Mouse (Mus musculus) ovary, adult 2 months (tissue): ENCODE data around the gene Mxra8. TPM values are rescaled to one million over a fixed set of nuclear protein-coding genes. Genes with fewer than 3 reads are reported as not detected.

Source experiments
- polyA plus RNA-seq: library from polyadenylated mRNA; depleted of rRNA; stranded (reverse); fragments of >200 nt; gene quantifications from 2 replicates; pipeline ENCODE4 v1.2.3, GENCODE M21; 2012; rRNA removed

The Mxra8 gene
- 550 and 561 TPM in 2 replicates for polyA plus RNA-seq

DNA sequence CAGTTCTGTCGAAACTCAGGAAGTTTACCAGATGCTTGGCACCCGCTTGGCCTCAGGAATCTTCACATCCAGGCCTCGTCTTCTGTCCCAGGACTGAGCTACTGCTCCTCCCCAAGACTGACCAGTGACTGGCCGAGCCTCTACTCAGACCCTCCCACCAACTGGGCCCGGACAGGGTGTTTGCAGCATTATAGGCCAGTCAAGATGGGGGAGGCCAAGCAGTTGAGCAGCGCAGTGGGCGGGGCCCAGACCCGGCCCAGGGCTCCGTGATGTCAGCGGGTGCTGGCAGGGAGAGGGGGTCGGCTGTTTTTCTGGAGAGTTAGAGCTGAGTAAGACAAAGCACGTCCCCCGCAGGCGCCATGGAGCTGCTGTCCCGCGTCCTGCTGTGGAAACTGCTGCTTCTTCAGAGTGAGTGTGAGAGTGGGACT, at the start of gene Mxra8:
Gene Mxra8, plus strand, starts transcription at position 198 of the 428 bp plus-strand sequence.

GRCm38 (mm10) chr4:155790021-155790489, 49.4 kb upstream of the Mxra8 start, which contains the start of gene Ankrd65:
Ankrd65 (plus strand) TSS chr4:155790439.

DNA sequence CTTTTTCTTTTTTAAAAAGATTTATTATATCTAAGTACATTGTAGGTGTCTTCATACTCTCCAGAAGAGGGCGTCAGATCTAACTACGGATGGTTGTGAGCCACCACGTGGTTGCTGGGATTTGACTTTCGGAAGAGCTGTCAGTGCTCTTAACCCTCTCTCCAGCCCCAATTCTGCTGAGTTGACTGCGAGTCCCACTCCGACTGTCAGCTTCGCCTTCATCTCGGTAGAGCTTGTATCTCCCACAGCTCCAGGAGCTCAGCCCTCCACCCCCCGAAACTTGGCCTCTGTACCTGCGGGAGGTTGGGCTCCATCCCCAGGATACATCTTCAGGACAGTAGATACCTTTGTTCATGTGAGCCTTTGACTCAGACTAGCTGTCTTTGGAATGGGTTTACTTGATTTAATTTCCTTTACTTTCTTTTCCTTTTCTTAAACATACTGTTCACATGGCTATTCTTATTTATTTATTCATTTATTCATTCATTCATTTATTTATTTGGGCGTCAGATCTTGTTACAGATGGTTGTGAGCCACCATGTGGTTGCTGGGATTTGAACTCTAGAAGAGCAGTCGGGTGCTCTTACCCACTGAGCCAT, 36.6 kb upstream of the Mxra8 start, which contains the start of gene Mrpl20:
Gene Mrpl20, plus strand, starts transcription at position 138 of the 599 bp plus-strand sequence.

DNA sequence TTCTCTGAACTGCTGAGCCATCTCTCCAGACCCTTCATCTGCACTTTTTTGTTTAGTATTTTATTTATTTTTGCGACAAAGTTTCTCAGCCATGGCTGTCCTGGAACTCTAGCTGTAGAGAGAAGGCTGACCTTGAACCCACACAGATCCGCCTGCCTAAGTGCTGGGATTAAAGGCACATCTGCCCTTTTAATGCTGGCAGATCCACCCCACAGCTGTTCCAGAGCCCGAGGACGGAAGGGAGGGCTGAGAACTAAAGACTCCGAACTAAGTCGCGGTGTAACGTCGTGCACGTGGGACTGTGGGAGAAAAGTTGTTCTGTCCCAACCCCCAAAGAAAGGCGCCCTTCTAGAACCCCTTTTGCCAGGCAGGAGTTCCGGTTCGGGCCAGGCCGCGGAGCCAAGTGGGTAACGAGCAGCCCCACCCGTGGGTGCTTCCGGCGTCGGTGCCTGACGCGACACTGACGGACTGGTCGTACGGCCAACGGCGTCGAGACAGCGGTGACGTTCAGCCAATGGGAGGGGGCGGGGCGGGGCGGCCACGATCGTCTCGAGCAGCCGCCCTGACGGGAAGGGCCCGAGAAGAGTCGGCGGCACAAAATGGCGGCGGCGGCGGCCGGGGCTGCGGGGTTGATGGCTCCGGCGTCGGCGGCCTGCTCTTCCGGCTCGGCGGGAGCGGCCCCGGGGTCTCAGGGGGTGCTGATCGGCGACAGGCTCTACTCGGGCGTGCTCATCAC, 27.4 kb upstream of the Mxra8 start, which contains the start of gene Ccnl2:
Gene Ccnl2, plus strand, starts transcription at position 561 of the 736 bp plus-strand sequence.

DNA sequence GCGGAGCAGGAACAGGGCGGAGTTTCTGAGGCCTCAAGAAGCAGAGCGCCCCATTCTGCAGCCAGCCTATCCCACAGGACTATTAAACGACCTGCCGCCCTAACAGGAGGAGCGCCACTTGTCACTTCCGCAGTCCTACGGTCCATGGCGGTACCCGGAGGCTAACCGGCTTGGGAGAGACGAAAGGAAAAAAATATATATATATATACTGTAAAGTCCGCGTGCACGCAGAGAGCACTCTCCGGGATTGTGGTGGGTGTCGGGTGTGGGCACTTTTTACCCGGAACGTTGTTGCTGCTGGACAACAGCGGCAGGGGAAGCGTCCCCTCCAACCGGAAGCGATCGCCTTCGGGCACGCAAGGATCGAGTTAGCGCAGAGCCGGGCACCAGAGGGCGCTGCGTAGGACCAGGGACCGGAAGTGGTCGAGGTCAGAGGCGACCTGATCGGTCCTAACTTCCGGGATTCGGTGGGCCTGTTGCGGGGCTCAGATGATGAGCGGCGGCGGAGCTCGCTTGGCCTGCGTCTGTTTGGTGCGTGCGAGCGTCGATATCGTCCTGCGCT, 8.2 kb upstream of the Mxra8 start, which contains the start of gene Aurkaip1:
Gene Aurkaip1, plus strand, starts transcription at position 68 of the 562 bp plus-strand sequence.

GRCm38 (mm10) chr4:155846871-155847578, 7.5 kb downstream of the Mxra8 start, which contains the start of gene Dvl1:
Dvl1 (plus strand) TSS chr4:155847402.

GRCm38 (mm10) chr4:155863001-155863400, 23.5 kb downstream of the Mxra8 start, which contains the start of gene Tas1r3:
Tas1r3 (minus strand) TSS chr4:155863362.

GRCm38 (mm10) chr4:155869317-155870033, 30.0 kb downstream of the Mxra8 start, which contains the start of the genes Cptp and Ints11:
Cptp (minus strand) TSS chr4:155869440.
Ints11 (plus strand) TSS chr4:155869546.

DNA sequence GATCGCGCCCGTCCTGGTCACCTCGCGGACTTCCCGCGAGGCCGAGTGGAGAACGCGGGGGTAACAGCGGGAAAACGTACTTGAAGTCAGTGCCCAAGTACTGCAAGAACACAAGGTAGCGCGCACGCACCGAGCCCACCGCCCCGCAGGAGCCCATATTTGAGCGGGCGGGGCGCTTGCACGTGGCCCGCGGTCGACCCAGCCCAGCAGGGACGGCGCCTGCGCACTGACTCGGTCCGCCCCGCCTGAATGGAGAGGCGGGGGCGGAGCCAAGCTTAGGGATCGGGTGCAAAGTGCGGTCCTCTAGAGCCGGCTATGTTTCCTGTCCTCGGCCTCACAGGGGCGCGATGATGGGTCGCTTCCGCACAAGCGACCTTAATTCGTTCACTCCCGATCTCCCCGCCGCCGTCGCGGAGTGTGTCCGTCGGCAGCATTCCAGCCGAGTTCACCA, 52.1 kb downstream of the Mxra8 start, which contains the start of the genes Pusl1 and Acap3:
Gene Pusl1, minus strand, starts transcription at position 231 of the 451 bp plus-strand sequence.
Gene Acap3, plus strand, starts transcription at position 272 of the 451 bp plus-strand sequence.

Other genes with a start within 250 kb of the Mxra8 start
- gene Slc35e2, start 238.3 kb upstream of the Mxra8 start, polyA plus RNA-seq: 10.1 and 12.7 TPM in 2 replicates
- gene Cdk11b, start 214.8 kb upstream of the Mxra8 start, polyA plus RNA-seq: 14.6 and 18.3 TPM in 2 replicates
- gene Gm10563, start 194.3 kb upstream of the Mxra8 start, polyA plus RNA-seq: not detected in 2 replicates
- gene Mmp23, start 186.3 kb upstream of the Mxra8 start, polyA plus RNA-seq: 270 and 504 TPM in 2 replicates
- gene Mib2, start 170.5 kb upstream of the Mxra8 start, polyA plus RNA-seq: 183 and 185 TPM in 2 replicates
- 119 and 120 TPM in 2 replicates for gene Fndc10, start 145.3 kb upstream of the Mxra8 start, polyA plus RNA-seq
- gene Ssu72, start 134.9 kb upstream of the Mxra8 start, polyA plus RNA-seq: 155 and 186 TPM in 2 replicates
- 4.8 and 6.1 TPM in 2 replicates for gene Tmem240, start 104.9 kb upstream of the Mxra8 start, polyA plus RNA-seq
- gene Atad3a, start 78.6 kb upstream of the Mxra8 start, polyA plus RNA-seq: 164 and 228 TPM in 2 replicates
- 38.0 and 45.5 TPM in 2 replicates for gene Vwa1, start 65.0 kb upstream of the Mxra8 start, polyA plus RNA-seq
- 0.81 and 0.84 TPM in 2 replicates for gene Tmem88b, start 53.8 kb upstream of the Mxra8 start, polyA plus RNA-seq
- gene Ankrd65, start 49.2 kb upstream of the Mxra8 start, polyA plus RNA-seq: 7.0 and 7.3 TPM in 2 replicates
- gene Mrpl20, start 36.8 kb upstream of the Mxra8 start, polyA plus RNA-seq: 47.9 and 50.3 TPM in 2 replicates
- 79.1 and 80.1 TPM in 2 replicates for gene Ccnl2, start 27.2 kb upstream of the Mxra8 start, polyA plus RNA-seq
- 206 and 229 TPM in 2 replicates for gene Aurkaip1, start 8.4 kb upstream of the Mxra8 start, polyA plus RNA-seq
- gene Dvl1, start 7.7 kb downstream of the Mxra8 start, polyA plus RNA-seq: 237 and 243 TPM in 2 replicates
- gene Tas1r3, start 23.7 kb downstream of the Mxra8 start, polyA plus RNA-seq: 1.3 and 1.4 TPM in 2 replicates
- 43.1 and 47.1 TPM in 2 replicates for gene Cptp, start 29.8 kb downstream of the Mxra8 start, polyA plus RNA-seq
- gene Ints11, start 29.9 kb downstream of the Mxra8 start, polyA plus RNA-seq: 49.6 and 63.3 TPM in 2 replicates
- gene Pusl1, start 52.1 kb downstream of the Mxra8 start, polyA plus RNA-seq: 142 and 148 TPM in 2 replicates
- 47.6 and 51.6 TPM in 2 replicates for gene Acap3, start 52.1 kb downstream of the Mxra8 start, polyA plus RNA-seq
- gene Ube2j2, start 104.2 kb downstream of the Mxra8 start, polyA plus RNA-seq: 132 and 145 TPM in 2 replicates
- 68.8 and 73.0 TPM in 2 replicates for gene C1qtnf12, start 122.6 kb downstream of the Mxra8 start, polyA plus RNA-seq
- gene B3galt6, start 153.0 kb downstream of the Mxra8 start, polyA plus RNA-seq: 24.3 and 26.5 TPM in 2 replicates
- gene Sdf4, start 153.2 kb downstream of the Mxra8 start, polyA plus RNA-seq: 48.7 and 65.1 TPM in 2 replicates
- gene Tnfrsf4, start 174.2 kb downstream of the Mxra8 start, polyA plus RNA-seq: 3.9 and 6.8 TPM in 2 replicates
- gene Tnfrsf18, start 186.5 kb downstream of the Mxra8 start, polyA plus RNA-seq: 1.3 and 2.4 TPM in 2 replicates
- 12.9 and 21.0 TPM in 2 replicates for gene Ttll10, start 219.7 kb downstream of the Mxra8 start, polyA plus RNA-seq